Mouse (Mus musculus) limb, embryonic 10.5 days (tissue): ENCODE measurements at regions not wholly inside any gene's neighbourhood (a gene's known extent, or its start where the extent isn't known, plus 50 kb on each side); places are given as distances from the start of the nearest gene placed in this dataset.
A peak's percentile ranks its signal among the peaks of the same experiment; 100 is the strongest.

Experiments used
- DNase-seq: peaks from one replicate; pipeline ENCODE4 v3.0.0-alpha.2; 2017; ENCODE audit warnings: low spot score
- H3K27ac ChIP-seq: fragments of 300-500 bp; sonication (generic); 2 replicates; pipeline ENCODE4 v1.5.1; 2016; ENCODE audit warnings: mild to moderate bottlenecking
- H3K27me3 ChIP-seq: fragments of 300-500 bp; sonication (generic); 2 replicates; pipeline ENCODE4 v1.6.1; 2016; ENCODE audit warnings: low read depth, mild to moderate bottlenecking; ENCODE audit not compliant: poor library complexity, severe bottlenecking
- H3K36me3 ChIP-seq: fragments of 300-500 bp; sonication (generic); 2 replicates; pipeline ENCODE4 v1.6.1; 2016; ENCODE audit warnings: mild to moderate bottlenecking, moderate library complexity
- H3K4me1 ChIP-seq: fragments of 300-500 bp; sonication (generic); 2 replicates; pipeline ENCODE4 v1.6.1; 2016
- H3K4me3 ChIP-seq: fragments of 300-500 bp; sonication (generic); 2 replicates; pipeline ENCODE4 v1.5.1; 2016; ENCODE audit warnings: mild to moderate bottlenecking, moderate library complexity
- H3K9me3 ChIP-seq: fragments of 300-500 bp; sonication (generic); replicated peaks from 2 replicates; pipeline ENCODE4 v1.6.1; 2016; ENCODE audit warnings: mild to moderate bottlenecking
- WGBS: fragments of 180-500 bp; shearing (Covaris S2); methylation state at CpG from one replicate; pipeline ENCODE4 v1.1.7; 2016; 5-methylcytosine and 5-hydroxymethylcytosine counted together

- no peak for DNase-seq
- no peaks in the 10 kb centered on the region for H3K9me3 ChIP-seq
- H3K4me3 ChIP-seq: no peak overlapping the region
- WGBS: 85% methylated on average over 2 of the region's 2 CpGs
- H3K27me3 ChIP-seq: no peaks in the 10 kb centered on the region
- no peak overlapping the region for H3K27ac ChIP-seq
- H3K4me1 ChIP-seq: peaks cover 10% of the 10 kb centered on the region
- H3K36me3 ChIP-seq: no peaks in the 10 kb centered on the region
These were observed 84.2 kb downstream of the Ddx1 start for GRCm38 (mm10) chr12:13164791-13165190.

- H3K4me3 ChIP-seq: no peak overlapping the region
- no peak for DNase-seq
- no peaks in the 10 kb centered on the region for H3K27me3 ChIP-seq
- H3K9me3 ChIP-seq: no peaks in the 10 kb centered on the region
- peaks cover 42% of the 10 kb centered on the region for H3K4me1 ChIP-seq
- H3K36me3 ChIP-seq: no peaks in the 10 kb centered on the region
- H3K27ac ChIP-seq: no peak overlapping the region
- WGBS: 98% methylated on average over 1 of the region's 1 CpGs
These were observed 88.0 kb downstream of the Ddx1 start for GRCm38 (mm10) chr12:13161051-13161450.

GRCm38 (mm10) chr12:13159346-13160055, 89.5 kb downstream of the Ddx1 start:
- H3K36me3 ChIP-seq: no peaks in the 10 kb centered on the region
- H3K9me3 ChIP-seq: no peaks in the 10 kb centered on the region
- H3K4me1 ChIP-seq: peaks cover 42% of the 10 kb centered on the region
- H3K27me3 ChIP-seq: no peaks in the 10 kb centered on the region
- DNase-seq: no peak
- H3K4me3 ChIP-seq: no peak overlapping the region
- peak overlapping the region; percentile 77 for H3K27ac ChIP-seq

- Histone ChIP-seq H3K9me3 (no peaks in the 10 kb centered on the region), H3K27ac (peak overlapping the region; percentile 77), H3K4me3 (no peak overlapping the region), H3K27me3 (no peaks in the 10 kb centered on the region), H3K4me1 (peaks cover 42% of the 10 kb centered on the region), H3K36me3 (no peaks in the 10 kb centered on the region)
- peak; percentile 78 for DNase-seq
- 50% methylated on average over 7 of the region's 7 CpGs for WGBS
These were observed 91.2 kb downstream of the Ddx1 start for GRCm38 (mm10) chr12:13157666-13158381.

GRCm38 (mm10) chr12:13157089-13157488, 91.9 kb downstream of the Ddx1 start:
- no peaks in the 10 kb centered on the region for H3K9me3 ChIP-seq
- 78% methylated on average over 10 of the region's 10 CpGs for WGBS
- H3K27ac ChIP-seq: peak overlapping the region; percentile 77
- DNase-seq: no peak
- no peaks in the 10 kb centered on the region for H3K36me3 ChIP-seq
- no peak overlapping the region for H3K4me3 ChIP-seq
- H3K27me3 ChIP-seq: no peaks in the 10 kb centered on the region
- peaks cover 42% of the 10 kb centered on the region for H3K4me1 ChIP-seq

GRCm38 (mm10) chr12:13150751-13151150, 98.3 kb downstream of the Ddx1 start:
- Histone ChIP-seq H3K36me3 (no peaks in the 10 kb centered on the region), H3K27ac (no peak overlapping the region), H3K27me3 (no peaks in the 10 kb centered on the region), H3K9me3 (no peaks in the 10 kb centered on the region), H3K4me1 (peaks cover 6% of the 10 kb centered on the region), H3K4me3 (no peak overlapping the region)
- WGBS: 64% methylated on average over 4 of the region's 4 CpGs
- DNase-seq: no peak

- 74% methylated on average over 4 of the region's 4 CpGs for WGBS
- Histone ChIP-seq H3K36me3 (no peaks in the 10 kb centered on the region), H3K9me3 (no peaks in the 10 kb centered on the region), H3K4me1 (peaks cover 17% of the 10 kb centered on the region), H3K27ac (no peak overlapping the region), H3K4me3 (no peak overlapping the region), H3K27me3 (no peaks in the 10 kb centered on the region)
- no peak for DNase-seq
These were observed 101.8 kb downstream of the Ddx1 start for GRCm38 (mm10) chr12:13147251-13147650.

GRCm38 (mm10) chr12:13145186-13146115, 103.6 kb downstream of the Ddx1 start:
- no peak overlapping the region for H3K4me3 ChIP-seq
- H3K36me3 ChIP-seq: no peaks in the 10 kb centered on the region
- no peaks in the 10 kb centered on the region for H3K27me3 ChIP-seq
- no peaks in the 10 kb centered on the region for H3K9me3 ChIP-seq
- DNase-seq: no peak
- H3K27ac ChIP-seq: peak overlapping the region; percentile 53; the same call in 1 of the 2 replicates
- peaks cover 17% of the 10 kb centered on the region for H3K4me1 ChIP-seq
- WGBS: 68% methylated on average over 10 of the region's 10 CpGs

- Histone ChIP-seq H3K27ac (peak overlapping the region; percentile 53; the same call in 1 of the 2 replicates), H3K4me1 (peaks cover 17% of the 10 kb centered on the region), H3K36me3 (no peaks in the 10 kb centered on the region), H3K27me3 (no peaks in the 10 kb centered on the region), H3K4me3 (no peak overlapping the region), H3K9me3 (no peaks in the 10 kb centered on the region)
- 92% methylated on average over 1 of the region's 1 CpGs for WGBS
- DNase-seq: no peak
These were observed 104.3 kb downstream of the Ddx1 start for GRCm38 (mm10) chr12:13144739-13145138.

GRCm38 (mm10) chr12:13140636-13141035, 108.4 kb downstream of the Ddx1 start:
- H3K27me3 ChIP-seq: no peaks in the 10 kb centered on the region

GRCm38 (mm10) chr12:13139189-13139588, 109.8 kb downstream of the Ddx1 start:
- Histone ChIP-seq H3K36me3 (no peaks in the 10 kb centered on the region), H3K4me1 (0 out of 2 replicates have a peak, but pooled peaks cover 2% of the 10 kb centered on the region), H3K27me3 (no peaks in the 10 kb centered on the region), H3K27ac (peak overlapping the region; percentile 31; the same call in 1 of the 2 replicates), H3K9me3 (no peaks in the 10 kb centered on the region), H3K4me3 (no peak overlapping the region)
- DNase-seq: no peak
- 81% methylated on average over 5 of the region's 5 CpGs for WGBS

More at GRCm38 (mm10) chr12:13140636-13141035, 108.4 kb downstream of the Ddx1 start:
- Histone ChIP-seq H3K4me1 (peaks cover 11% of the 10 kb centered on the region), H3K9me3 (no peaks in the 10 kb centered on the region), H3K27ac (no peak overlapping the region), H3K4me3 (no peak overlapping the region), H3K36me3 (no peaks in the 10 kb centered on the region)
- WGBS: 91% methylated on average over 6 of the region's 6 CpGs
- no peak for DNase-seq

- no peak for DNase-seq
These were observed 114.8 kb downstream of the Ddx1 start for GRCm38 (mm10) chr12:13134168-13134567.

More at GRCm38 (mm10) chr12:13134168-13134567, 114.8 kb downstream of the Ddx1 start:
- Histone ChIP-seq H3K27me3 (no peaks in the 10 kb centered on the region), H3K4me3 (no peak overlapping the region), H3K36me3 (no peaks in the 10 kb centered on the region), H3K9me3 (no peaks in the 10 kb centered on the region), H3K27ac (no peak overlapping the region), H3K4me1 (peaks cover 8% of the 10 kb centered on the region)
- WGBS: over 99% methylated on average over 9 of the region's 10 CpGs
